Mouse (Mus musculus): ENCODE results near the gene Susd1. TPM values are rescaled to one million over a fixed set of nuclear protein-coding genes. Genes with fewer than 3 reads are reported as not detected.
A peak's percentile ranks its signal among the peaks of the same experiment; 100 is the strongest.

The Susd1 gene
- total and polyA plus RNA-seq, 3 experiments, result 1.6 to 6.1 (median 4.1) TPM

DNA sequence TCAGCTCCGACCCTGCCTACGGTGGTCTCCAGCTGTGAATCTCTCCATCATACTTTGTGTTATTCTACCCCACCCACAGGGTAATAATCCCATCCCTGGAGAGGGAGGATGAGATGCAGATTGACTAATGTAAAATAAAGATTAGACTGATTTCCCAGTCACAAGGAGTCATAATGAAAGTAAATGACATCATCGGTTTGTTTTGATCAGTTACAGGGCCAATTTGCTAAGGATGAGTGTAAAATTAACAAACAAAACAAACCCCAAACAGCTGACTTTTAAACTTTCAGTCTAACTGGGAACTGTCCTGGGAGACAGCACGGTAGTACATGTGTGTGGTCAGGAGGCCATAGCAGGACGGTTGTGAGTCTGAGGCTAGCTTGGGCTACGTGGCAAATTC lies 143.3 kb downstream of the Susd1 start:
- no peak overlapping the region for H3K27ac ChIP-seq (ENCODE audit: insufficient read depth, low read depth)

DNA sequence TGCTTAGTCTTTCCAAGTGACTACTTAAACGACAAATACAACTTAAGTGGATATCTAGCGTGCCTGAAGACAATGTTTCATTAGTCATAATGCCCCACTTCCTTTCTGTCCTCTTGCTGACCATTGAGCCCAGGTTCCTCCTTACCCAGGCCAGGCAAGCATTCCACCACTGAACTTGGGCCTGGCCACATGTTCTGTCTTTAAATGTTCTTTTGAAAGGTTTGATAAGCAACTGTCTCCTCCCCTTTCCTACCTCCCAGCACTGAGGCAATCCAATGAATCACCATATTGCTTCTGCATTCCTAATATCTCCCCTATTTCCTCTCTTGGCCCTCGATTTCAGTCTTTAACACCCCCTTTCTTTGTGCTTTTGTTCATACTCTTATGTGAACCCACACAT lies 143.8 kb downstream of the Susd1 start:
- H3K4me3 ChIP-seq (replicated peaks in 1 of 3; ENCODE audit: low read depth in 2 of 3, low read length in 2 of 3, poor library complexity in 1 of 3), result no peak overlapping the region
- no peak overlapping the region for H3K27ac ChIP-seq (ENCODE audit: insufficient read depth, low read depth)
- no peak for TF ChIP-seq RAD21 (IDR thresholded peaks at IDR 0.05; ENCODE audit: low read depth, low read length)
- no peak for TF ChIP-seq MEF2A (IDR thresholded peaks at IDR 0.05; ENCODE audit: borderline replicate concordance, low read depth, low read length)
- TF ChIP-seq KAT2A (IDR thresholded peaks at IDR 0.05; ENCODE audit: insufficient replicate concordance, low read length), result no peak
- no peak for TF ChIP-seq ZC3H11A (IDR thresholded peaks at IDR 0.05; ENCODE audit: low read depth, low read length)
- TF ChIP-seq USF1 (IDR thresholded peaks at IDR 0.05; ENCODE audit: low read depth, low read length), result no peak
- dilution Hi-C loops (cut with MboI; ENCODE audit: extremely low pct_ligation_motif_present, extremely low pct_unique_long_range_greater_than_20kb, low sequenced_read_pairs), result no loop called here
- peaks cover 3% of the 10 kb centered on the region for H3K9me3 ChIP-seq (replicated peaks; ENCODE audit: low read length)
- peaks cover 16 to 32% of the 10 kb centered on the region in 2 experiments for H3K4me1 ChIP-seq (ENCODE audit: control insufficient read depth in 1 of 2, insufficient read depth in 2 of 2)
- no peak for DNase-seq (ENCODE audit: extremely low read depth)
- no peaks in the 10 kb centered on the region for H3K79me2 ChIP-seq (replicated peaks; ENCODE audit: control insufficient read depth, extremely low read depth, insufficient read depth, poor library complexity, severe bottlenecking)
- H3K4me2 ChIP-seq (ENCODE audit: insufficient read depth, low read depth, poor library complexity, severe bottlenecking), result peak overlapping the region; percentile 42; the same call in 1 of the 2 replicates
- no peaks in the 10 kb centered on the region for H3K27me3 ChIP-seq (replicated peaks)
- no peak overlapping the region for H3K9ac ChIP-seq (ENCODE audit: insufficient read depth, low read depth)
- in situ Hi-C loops (cut with MboI; ENCODE audit: low pct_ligation_motif_present, low pct_unique_long_range_greater_than_20kb, low sequenced_read_pairs), result no loop called here
- no peaks in the 10 kb centered on the region for H3K36me3 ChIP-seq (replicated peaks in 1 of 2; ENCODE audit: control insufficient read depth in 1 of 2, insufficient read depth in 1 of 2, low read length in 1 of 2)

More for the DNA sequence above, 143.3 kb downstream of the Susd1 start:
- Histone ChIP-seq H3K36me3 (replicated peaks in 1 of 2; ENCODE audit: control insufficient read depth in 1 of 2, insufficient read depth in 1 of 2, low read length in 1 of 2) (no peaks in the 10 kb centered on the region), H3K79me2 (replicated peaks; ENCODE audit: control insufficient read depth, extremely low read depth, insufficient read depth, poor library complexity, severe bottlenecking) (no peaks in the 10 kb centered on the region), H3K4me1 (ENCODE audit: control insufficient read depth in 1 of 2, insufficient read depth in 2 of 2) (peaks cover 17 to 35% of the 10 kb centered on the region in 2 experiments), H3K9ac (ENCODE audit: insufficient read depth, low read depth) (no peak overlapping the region), H3K4me2 (ENCODE audit: insufficient read depth, low read depth, poor library complexity, severe bottlenecking) (peak overlapping the region; percentile 70), H3K4me3 (replicated peaks in 1 of 3; ENCODE audit: low read depth in 2 of 3, low read length in 2 of 3, poor library complexity in 1 of 3) (no peak overlapping the region), H3K9me3 (replicated peaks; ENCODE audit: low read length) (peaks cover 3% of the 10 kb centered on the region), H3K27me3 (replicated peaks) (no peaks in the 10 kb centered on the region)
- DNase-seq (ENCODE audit: extremely low read depth), result no peak
- in situ Hi-C loops (cut with MboI; ENCODE audit: low pct_ligation_motif_present, low pct_unique_long_range_greater_than_20kb, low sequenced_read_pairs), result no loop called here
- TF ChIP-seq MEF2A (IDR thresholded peaks at IDR 0.05; ENCODE audit: borderline replicate concordance, low read depth, low read length) (peak; percentile 77), E2F4 (IDR thresholded peaks at IDR 0.05; ENCODE audit: insufficient replicate concordance, low read depth, low read length) (no peak), USF1 (IDR thresholded peaks at IDR 0.05; ENCODE audit: low read depth, low read length) (no peak), GABPA (IDR thresholded peaks at IDR 0.05; ENCODE audit: insufficient replicate concordance, low read depth, low read length) (no peak), POLR2A (IDR thresholded peaks at IDR 0.05; ENCODE audit: low read depth, low read length) (no peak), RCOR1 (conservative IDR thresholded peaks at IDR 0.05; ENCODE audit: low read depth, low read length) (peak; percentile 60; the same call in 1 of the 2 replicates), JUND (conservative IDR thresholded peaks at IDR 0.05; ENCODE audit: low read depth, low read length) (peak; percentile 99), CHD1 (IDR thresholded peaks at IDR 0.05; ENCODE audit: low read depth, low read length) (no peak), IRF4 (IDR thresholded peaks at IDR 0.05; ENCODE audit: low read depth, low read length) (peak; percentile 97), BHLHE40 (IDR thresholded peaks at IDR 0.05; ENCODE audit: low read depth, low read length) (0 out of 2 replicates have a peak, but pooled peaks have one; percentile 14), CHD2 (IDR thresholded peaks at IDR 0.05; ENCODE audit: low read length) (no peak), USF2 (conservative IDR thresholded peaks at IDR 0.05; ENCODE audit: low read depth, low read length) (no peak), EP300 (IDR thresholded peaks at IDR 0.05; ENCODE audit: low read length) (peak; percentile 83), ETS1 (conservative IDR thresholded peaks at IDR 0.05; ENCODE audit: low read depth, low read length) (peak; percentile 81), ZKSCAN1 (IDR thresholded peaks at IDR 0.05; ENCODE audit: borderline replicate concordance, low read depth, low read length) (no peak), HCFC1 (IDR thresholded peaks at IDR 0.05; ENCODE audit: low read depth, low read length) (no peak), UBTF (IDR thresholded peaks at IDR 0.05; ENCODE audit: low read depth, low read length) (no peak), ZNF384 (IDR thresholded peaks at IDR 0.05; ENCODE audit: low read depth, low read length) (no peak), JUN (IDR thresholded peaks at IDR 0.05; ENCODE audit: insufficient read depth, low read depth, low read length) (peak; percentile 99), MAFK (IDR thresholded peaks at IDR 0.05; ENCODE audit: insufficient replicate concordance, low read length) (no peak)
- dilution Hi-C loops (cut with MboI; ENCODE audit: extremely low pct_ligation_motif_present, extremely low pct_unique_long_range_greater_than_20kb, low sequenced_read_pairs), result no loop called here
